Comparison of ENCODE assay signal across 18 mouse cellular contexts in the genomic region with DNA sequence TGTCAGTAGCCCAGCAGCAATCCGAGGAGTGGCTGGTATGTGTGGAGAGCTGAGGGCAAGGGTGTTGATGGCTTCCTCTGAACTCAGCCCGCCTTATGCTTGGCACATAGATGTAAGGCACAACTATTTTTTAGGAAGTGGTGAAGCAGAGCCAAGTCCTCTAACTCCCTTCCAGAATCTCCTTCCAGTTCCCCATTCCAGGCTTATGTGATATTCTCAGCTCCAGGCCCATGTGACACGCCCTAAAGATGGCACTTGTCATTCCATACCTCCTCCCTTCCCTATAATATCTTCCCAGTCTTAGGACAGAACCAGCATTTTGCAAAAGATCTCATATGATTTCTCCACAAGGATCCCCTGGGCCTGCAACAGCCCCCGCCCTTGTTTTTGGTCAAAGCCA.
"Had no signal": no experiment of that assay in that cellular context is flagged by ENCODE, and none has a peak within 500 bp of the region (broad histone marks: within the 10 kb centered on the region; RNA-seq: fewer than 3 reads in every experiment).

No protein-coding gene starts in this region.

- DNase-seq: lung, adult 18-20 months; lung, embryonic 14.5 days; lung, postnatal 10 days; midbrain, embryonic 14.5 days; retina, postnatal 1 day; right cerebral cortex, adult 18-20 months; right cerebral cortex, postnatal 25 days; right cerebral cortex, postnatal 4 days; spleen, adult 18-20 months; thymus, adult 2 months; thymus, postnatal 25 days; thymus, postnatal 4 days had no signal

- ATAC-seq: midbrain, embryonic 16.5 days had no signal

- H3K4me3 ChIP-seq: midbrain, embryonic 10.5 days; midbrain, embryonic 12.5 days; myocyte; neural tube, embryonic 13.5 days; neural tube, embryonic 15.5 days had no signal

- H3K27ac ChIP-seq: midbrain, embryonic 10.5 days; midbrain, embryonic 12.5 days; neural tube, embryonic 13.5 days; neural tube, embryonic 15.5 days had no signal
